Mouse (Mus musculus) cerebellum, adult 2 months (tissue): ENCODE measurements around the gene Sema4d.

Experiments
- CTCF ChIP-seq: fragments of 200-500 bp; IDR thresholded peaks from 2 replicates; pipeline ENCODE4 v1.5.1; 2011; ENCODE audit warnings: low read depth, mild to moderate bottlenecking, control low read depth, low read length, moderate library complexity, borderline replicate concordance; ENCODE audit not compliant: insufficient read depth
- POLR2A ChIP-seq: fragments of 200-500 bp; IDR thresholded peaks from 2 replicates; pipeline ENCODE4 v1.6.1; 2011; ENCODE audit warnings: low read length, control low read depth, borderline replicate concordance; ENCODE audit not compliant: insufficient read depth

GRCm38 (mm10) chr13:51783857-51784256 is 9.7 kb downstream of the Sema4d start:
- TF ChIP-seq CTCF, result no peak
- TF ChIP-seq POLR2A, result no peak
